Mouse (Mus musculus) retina, postnatal 1 day (tissue): Measurements from ENCODE around the gene Fkbp9.

ENCODE experiments used
- DNase-seq: peaks from one replicate; pipeline ENCODE4 v3.0.0-alpha.2; 2012

Gene Fkbp9

DNA sequence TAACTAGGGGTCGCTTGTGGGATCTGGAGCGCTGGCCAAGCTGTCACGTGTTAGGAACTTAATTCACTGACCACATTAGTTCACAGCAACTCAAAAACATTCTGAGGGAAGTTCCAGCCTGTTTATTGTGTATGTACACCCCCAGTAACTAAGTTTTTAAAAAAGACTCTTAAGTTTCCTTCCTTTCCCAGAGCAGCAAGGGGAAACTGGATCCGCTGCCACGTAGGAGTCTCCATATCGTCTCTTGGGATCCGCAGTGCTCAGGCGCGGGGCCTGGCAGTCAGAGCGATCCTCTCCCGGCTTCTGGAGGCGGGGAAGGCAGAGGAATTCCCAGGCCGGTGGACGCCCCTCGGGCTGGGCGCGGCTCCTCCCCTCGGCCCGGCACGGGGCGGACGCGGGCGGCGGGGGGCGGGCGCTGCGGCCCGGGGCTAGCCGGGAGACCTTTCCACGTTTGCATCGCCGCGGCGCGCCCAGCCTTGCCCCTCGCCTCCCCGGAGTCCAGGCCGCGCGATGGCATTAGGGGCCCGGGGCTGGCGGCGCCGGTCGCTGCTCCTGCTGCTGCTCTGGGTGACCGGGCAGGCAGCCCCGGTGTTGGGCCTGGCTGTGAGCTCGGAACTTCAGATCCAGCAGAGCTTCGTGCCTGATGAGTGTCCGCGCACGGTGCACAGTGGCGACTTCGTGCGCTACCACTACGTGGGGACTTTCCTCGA is at the start of gene Fkbp9:
Gene Fkbp9, plus strand, starts transcription at position 363 of the 710 bp plus-strand sequence.
- peak; percentile 87 for DNase-seq

DNA sequence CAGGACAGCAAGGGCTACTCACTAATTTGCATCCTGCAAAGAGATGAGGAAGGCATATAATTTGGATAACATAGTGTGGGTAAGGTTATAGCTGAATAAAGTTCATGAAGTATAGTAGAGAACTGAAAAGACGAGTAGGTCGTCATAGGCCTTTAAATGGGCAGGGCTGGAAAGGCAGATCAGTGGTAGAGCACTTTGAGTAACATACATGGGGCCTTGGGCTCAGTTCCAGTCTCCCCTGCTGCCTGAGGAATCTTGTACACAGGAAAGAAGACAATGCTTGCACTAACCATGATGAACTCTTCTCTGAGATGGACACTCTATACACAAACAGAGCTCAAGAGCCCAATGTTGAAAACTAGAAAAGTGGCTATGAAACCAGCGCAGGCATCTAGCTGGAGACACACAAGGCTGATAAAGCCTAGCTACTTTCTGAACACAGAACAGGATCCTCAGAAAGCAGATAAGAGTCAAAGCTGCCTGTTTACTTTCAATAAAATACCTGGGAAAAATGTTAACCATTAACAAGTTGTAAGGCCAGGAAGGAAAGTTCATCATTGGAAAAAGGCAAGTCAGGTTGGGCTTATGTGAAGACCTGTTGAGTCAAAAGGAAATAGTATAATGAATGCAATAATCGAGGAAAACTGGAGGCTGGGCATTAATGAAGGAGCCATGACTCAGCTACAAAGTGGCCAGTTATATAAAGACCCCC is 48.1 kb upstream of the Fkbp9 start:
- DNase-seq: no peak

DNA sequence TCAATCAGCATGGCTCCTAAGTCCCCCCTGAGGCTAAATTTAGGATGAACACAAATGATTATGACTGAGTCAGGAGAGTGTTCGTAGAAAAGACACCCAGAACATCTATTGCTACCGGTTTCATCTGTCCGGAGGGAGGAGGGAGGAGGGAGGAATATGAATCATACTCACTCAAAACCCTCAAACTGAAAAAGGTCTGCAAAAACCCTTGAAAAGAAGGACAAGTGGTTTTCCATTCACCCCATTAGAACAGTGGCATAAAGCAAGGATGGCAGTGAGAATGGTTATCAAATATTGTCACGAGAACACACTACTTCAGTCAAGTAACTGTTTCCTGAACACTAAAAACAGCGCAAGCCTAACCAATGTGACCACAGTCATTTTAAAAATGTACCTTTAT is 46.8 kb upstream of the Fkbp9 start:
- DNase-seq: no peak

DNA sequence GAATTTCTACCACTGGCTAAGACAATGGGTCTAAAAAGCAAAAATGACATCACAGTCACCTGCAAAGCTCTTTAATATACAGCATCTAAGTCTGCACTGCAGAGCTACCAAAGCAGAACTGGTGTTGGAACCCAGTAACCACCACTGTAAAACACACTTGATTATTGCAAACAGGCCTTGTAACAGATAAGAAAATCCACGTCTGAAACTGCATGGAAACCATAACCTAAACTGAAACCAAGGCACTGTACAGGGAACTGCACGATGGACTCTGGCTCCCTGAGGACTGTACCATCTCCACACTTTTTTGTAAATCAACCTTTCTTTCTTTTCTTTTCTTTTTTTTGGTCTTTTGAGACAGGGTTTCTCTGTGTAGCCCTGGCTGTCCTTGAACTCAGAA is 44.2 kb upstream of the Fkbp9 start:
- no peak for DNase-seq

DNA sequence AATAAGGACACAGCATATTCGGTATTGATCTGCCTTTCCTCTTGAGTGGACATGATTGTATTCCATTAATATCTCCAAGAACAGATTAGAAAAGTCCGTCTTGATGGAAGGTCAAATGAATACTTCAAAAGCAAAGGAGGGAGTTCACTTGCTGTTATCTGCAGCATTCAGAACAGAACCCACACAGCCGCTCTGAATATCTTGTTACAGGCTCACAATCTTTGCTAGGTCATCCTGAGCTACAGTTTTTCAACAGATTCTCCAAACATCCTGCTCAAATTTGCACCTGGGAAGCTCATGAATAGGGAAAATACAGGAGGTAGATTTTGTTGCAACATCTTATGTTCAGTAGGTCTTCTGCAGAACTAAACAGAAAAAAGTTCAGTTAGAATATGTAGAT is 42.5 kb upstream of the Fkbp9 start:
- DNase-seq: no peak

DNA sequence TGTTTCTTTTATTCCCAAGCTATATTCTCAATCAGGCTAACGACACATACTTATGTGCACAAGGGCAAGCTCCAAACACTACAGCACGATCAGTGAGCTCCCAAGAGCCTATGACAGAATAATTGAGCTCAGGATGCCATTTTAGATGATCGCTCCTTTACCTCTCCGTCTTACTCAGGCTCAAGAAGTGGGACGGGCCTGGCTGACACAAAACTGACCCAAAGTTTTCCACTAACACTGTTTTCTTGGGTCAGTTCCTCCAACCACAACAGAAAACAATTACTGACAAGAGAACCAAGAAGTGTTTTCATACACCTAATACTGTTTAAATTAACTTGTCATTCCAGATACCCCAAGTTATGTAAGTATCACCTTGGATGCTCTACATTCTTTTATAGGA is 37.0 kb upstream of the Fkbp9 start:
- DNase-seq: no peak

DNA sequence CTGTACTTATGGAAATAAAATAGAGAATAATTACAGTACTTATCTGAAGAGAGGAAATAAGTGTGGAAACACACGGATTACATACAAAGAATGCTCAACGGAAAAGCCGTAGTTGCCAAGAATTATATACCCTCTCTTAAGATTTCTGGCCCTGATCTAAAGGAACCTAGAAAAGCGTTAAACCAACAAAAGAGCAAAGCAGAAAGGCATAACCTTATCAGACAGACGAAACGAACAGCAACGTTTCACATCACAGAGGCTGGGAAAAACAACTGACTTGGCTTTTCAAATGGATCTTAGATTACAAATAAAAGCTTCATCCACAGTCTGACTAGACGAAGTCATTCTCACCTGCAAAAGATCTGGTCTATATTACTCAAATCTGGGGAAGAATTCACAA is 35.6 kb upstream of the Fkbp9 start:
- DNase-seq: no peak

DNA sequence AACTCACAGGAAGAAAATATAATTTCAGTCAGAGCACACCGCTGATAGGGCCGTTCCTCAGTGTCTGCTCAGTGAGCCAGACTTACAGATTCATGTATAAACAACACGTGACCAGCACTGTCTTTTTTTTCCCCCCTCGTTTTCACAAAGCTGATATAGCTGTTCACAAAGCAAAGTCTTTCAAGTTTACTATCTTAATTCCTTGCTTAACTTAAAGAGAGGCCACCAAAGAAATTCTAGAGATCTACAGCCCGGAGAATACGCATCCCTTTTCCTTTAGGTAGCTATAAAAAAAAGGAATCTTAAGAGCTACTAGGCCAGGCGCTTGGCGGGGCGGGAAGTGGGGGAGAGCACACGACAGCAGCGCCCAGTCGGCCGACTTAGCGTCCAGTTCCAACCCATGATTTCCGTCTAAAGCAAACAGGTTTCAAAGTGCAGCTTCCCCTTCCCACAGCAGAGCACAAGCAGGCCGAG is 35.2 kb upstream of the Fkbp9 start:
- peak; percentile 63 for DNase-seq

DNA sequence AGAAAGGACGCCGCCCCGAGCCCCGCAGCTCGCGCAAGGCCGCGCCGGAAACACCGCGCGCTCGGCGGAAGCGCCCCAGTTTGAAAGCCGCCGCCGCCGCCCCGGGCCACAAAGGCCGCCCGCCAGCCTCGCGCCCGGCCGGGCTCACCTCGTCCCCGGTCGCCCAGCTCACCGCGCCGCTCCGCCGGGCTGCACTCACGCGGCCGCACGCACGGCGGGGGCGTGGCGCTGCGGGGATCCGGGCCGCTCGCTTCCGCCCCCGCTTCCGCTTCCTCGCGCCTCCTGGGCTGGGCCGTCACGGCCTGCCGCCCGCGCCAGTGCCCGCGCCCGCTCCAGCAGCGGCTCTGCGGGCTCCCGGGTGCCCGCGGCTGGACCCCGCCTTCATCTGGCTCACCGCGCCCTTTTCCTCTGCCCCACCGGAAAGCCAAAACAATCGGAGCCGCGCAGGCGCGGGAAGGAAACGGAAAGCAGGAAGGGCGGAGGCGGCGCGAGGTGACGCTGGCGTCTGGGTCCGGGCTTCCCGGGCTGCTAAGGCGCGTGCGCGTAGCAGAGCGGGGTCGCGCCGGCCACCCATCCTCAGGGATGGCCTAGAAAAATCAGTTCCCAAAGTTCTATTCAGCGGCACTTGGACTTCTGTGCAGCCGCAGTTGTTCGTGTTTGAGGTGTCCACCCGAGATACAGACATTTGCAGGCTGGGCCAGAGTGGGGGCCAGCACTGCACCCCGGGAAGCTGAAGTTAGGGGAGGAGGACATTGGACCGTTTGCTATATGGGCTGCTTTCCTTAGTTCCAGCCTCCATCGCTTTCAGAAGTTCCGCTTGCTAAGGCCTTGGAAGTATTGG is 34.3 kb upstream of the Fkbp9 start, which contains the start of gene Kbtbd2:
Gene Kbtbd2, minus strand, starts transcription at position 503 of the 841 bp plus-strand sequence.
- peak; percentile 97 for DNase-seq

DNA sequence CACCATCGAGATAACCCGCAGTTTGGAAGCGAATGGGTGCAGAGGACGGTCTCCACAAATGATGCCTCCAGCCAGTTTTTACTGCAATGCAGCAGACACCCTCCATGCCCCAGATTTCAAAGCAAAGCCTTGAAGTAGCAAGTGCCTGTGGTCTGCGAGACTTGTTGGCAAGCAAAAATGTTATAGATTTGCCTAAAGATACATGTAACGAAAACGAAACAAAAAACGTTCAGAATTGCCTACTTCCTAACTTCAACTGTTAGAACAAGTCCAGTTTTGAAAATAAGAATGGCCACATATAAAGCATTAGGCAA is 33.8 kb upstream of the Fkbp9 start:
- DNase-seq: no peak

DNA sequence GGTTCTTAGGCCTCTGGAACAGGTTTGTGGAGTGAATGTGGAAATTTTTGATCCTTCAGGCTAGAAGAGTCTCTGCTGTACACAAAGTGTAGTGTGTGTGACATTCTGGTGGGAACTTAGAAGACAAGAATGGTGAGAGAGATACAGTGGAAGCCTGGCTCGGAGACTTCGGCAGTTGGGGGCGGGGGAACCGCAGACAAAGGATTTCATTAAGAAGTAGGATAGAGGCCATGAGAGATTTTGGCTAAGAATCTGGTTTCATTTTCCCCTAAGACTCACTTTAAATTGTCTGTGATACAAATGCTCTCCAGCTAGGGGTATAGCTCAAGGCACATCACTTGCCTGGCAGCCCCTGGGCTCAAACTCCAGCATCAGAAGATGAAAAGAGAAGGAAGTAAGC is 26.8 kb upstream of the Fkbp9 start:
- DNase-seq: no peak

DNA sequence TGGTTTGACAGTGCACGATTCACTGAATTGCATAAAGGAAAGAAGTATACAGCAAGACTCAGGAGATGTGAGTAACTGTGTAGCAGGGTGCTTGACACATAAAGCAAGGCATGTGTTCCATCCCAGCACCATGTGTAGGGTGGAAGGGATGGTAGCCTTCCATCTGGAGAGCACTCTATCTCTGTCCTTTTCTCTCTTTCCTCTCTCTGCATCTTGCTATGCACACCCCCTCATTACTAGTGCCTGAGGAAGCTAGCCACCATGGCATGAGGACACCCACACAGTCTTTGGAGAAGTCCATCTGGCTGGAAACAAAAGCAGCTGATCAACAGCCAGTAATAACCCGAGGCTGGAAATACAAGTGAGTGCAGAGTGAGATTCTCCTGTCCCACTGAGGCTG is 25.7 kb upstream of the Fkbp9 start:
- DNase-seq: no peak

DNA sequence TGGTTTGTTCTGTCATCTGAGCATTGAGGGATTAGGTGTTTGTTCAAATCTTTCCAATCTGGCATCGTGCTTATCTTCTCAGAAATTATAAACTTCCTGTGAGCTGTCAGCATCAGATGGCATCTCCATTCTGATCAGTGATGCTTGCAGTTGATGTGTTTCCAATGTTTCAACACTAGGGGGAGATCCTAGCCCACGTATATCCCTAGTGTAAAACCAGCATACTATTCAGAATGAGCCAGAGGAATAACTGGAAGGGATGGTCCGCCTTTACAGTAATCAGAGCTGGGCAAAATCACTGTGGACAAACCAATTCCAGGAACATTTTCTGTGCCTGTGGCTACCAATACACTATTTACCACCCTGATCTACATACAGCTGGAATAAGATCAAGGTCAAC is 23.2 kb upstream of the Fkbp9 start:
- peak; percentile 80 for DNase-seq

DNA sequence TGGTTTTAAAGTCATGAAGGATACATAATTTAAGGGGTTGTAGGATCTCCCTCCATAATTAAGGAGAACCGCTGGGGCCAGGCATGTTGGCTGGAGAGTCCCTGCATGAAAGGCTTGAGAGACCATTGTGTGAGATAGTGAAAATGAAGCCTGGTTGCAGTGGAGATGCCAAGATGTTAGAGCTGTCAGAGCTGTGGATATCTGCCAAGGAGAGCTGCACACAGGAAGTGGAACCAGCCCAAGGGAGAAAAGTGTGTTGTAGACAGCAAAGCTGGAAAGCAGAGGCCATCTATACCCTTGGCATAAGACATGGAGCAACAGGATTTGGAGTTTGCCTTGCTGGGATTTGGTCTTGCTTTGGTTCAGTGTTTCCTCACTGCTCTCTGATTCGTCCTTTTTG is 18.5 kb upstream of the Fkbp9 start:
- DNase-seq: no peak

DNA sequence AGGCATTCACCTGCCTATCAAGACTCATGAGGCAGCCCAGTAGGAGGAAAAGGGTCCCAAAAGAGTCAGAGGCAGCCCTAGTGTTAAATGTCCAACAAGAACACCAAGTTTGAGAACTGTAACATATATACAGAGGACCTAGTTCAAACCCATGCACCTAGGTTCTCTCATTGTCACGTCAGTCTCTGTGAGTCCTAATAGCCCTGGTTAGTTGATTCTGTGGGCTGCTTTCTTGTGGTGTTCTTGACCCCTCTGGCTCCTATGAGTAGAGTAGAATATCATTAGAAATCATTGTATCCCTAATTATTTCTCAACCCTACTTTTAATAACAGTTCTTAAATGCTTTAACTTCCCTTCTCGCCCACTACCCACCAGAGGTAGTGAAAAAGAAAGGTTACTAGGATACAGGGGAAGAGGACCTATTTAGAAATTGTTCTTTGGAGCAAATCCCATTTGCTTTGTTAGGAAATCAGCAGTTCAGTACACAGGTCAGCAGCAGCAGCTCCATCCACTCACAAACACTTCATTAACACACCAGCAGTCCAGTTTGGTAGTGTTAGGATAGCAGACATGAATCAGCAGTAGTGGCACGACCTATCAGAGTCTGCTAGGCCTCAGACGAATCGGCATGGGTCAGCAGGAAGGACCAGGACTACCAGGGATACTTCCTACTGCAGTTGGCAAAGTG is 13.3 kb upstream of the Fkbp9 start:
- DNase-seq: no peak

DNA sequence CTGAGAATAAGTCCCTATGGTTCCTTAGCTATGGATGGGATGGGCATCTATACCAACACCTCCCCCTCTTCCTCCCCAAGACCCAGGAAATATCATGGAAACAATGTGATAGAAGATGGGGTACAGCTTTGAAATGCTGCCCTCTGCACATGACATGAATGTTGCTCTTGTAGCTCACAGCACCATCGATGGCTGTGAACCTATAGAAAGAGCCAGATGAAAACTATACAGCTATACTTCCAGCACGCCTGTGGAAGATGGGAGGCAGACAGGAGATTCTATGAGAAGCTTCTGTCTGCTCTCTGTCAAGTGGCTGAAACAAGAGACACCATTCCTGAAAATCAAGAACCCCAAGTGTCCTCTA is 12.8 kb upstream of the Fkbp9 start:
- DNase-seq: no peak

DNA sequence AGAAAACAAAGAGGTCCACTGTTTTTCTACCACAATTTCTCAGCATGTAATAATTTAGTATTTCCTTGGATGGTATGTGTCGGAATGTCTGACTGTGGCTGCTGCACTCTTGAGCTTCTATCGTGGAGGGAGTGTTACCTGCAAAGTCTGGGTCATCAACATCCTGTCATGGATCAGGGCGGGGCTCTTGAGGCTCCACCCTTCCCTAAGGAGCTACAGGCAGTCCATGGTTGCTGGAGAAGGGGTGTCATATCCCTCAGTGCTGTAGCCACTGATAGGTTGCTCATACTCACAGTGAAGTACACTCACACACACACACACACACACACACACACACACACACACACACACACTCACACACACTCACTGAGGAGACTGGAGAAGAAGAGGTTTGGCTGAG is 6.2 kb upstream of the Fkbp9 start:
- no peak for DNase-seq

DNA sequence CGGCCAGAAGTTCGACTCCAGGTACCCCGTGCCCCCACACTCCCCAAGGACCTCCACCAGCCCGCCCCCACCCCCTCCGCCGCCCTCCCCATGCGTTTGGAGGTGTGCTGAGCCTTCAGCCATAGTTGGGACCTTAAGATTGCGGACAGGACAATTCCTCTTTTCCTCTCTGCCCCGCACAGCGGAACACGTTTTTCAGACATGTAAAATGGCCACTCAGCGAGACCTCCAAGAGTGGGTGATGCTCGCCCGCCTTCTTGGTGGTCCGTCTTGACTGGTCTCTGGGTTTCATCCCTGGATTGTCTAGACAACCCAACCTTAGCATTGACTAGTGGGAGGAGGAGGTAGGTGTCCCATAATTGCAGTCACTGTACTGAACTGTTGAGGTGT is 543 bp downstream of the Fkbp9 start:
- peak; percentile 41 for DNase-seq

DNA sequence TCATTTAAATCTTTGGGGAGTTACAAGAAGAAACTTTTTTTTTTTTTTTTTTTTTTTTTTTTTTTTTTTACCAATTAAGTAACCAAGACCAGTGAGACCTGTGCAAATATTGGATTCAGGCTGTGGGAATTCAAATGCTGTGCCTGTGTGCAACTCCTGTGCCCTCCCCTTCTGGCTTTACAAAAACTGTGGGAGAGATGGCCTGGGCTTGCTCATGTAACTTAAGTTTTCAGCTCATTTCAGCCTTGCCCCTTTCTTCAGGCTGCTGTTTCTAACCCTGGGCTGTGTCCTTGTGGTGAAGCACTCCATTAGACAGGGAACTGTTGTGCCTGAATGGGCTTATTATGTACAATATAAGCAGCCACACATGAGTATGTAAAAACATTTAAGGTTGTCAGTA is 971 bp downstream of the Fkbp9 start:
- no peak for DNase-seq

DNA sequence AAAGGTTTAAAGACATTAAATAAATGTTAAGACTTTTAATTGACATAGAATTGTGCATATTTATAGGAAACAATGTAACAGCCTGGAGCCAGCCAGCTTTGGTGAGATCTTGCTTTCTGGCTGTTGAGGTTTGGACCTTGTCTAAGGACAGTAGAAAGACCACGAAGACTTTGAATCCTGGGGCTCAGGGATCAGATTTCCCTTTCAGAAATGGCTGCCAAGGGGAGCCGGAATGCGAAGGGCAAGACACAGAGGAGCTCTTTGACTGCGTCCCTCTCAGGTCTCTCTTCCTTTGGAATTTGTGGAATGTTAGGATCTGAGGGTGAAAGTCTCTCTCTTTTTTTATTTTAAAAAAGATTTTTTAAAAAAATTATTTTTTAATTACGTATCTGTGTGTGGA is 2.9 kb downstream of the Fkbp9 start:
- no peak for DNase-seq

DNA sequence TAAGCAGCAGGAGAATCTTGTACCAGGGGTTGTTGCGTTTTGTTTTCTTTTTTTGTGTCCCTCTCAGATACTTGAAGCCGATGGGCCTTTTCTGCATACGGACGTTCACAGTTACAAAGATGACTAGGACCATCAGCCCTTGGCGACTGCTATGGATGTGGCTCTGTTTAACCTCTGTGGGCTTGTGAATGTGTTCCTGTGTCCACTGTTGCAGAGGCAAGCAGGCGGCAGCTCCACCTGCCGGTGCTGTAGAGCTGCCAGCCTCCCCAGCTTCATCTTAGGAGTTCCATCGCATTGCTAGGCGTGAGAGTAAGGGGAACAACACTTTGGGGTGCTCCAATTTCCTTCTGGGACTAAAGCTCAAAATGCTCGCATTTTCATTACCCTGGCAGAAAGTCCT is 3.7 kb downstream of the Fkbp9 start:
- DNase-seq: no peak

DNA sequence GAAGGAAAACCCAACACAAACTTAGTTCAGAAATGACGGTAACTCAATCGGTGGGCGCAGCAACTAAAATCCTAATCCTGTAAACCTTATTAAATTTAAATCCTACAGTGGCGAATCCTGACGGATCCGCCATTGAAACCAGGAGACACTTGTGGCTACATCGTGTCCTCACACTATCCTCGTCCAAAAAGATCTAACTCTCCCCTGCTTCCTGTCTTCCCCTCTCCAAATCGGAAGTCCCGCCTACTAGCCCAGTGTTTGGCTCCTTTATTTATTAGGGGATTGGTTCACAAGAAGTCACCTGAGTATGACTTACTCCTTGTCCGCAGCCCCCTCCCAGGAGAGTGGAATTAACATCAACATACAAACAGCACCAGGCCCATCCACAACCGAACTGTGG is 5.3 kb downstream of the Fkbp9 start:
- DNase-seq: no peak

DNA sequence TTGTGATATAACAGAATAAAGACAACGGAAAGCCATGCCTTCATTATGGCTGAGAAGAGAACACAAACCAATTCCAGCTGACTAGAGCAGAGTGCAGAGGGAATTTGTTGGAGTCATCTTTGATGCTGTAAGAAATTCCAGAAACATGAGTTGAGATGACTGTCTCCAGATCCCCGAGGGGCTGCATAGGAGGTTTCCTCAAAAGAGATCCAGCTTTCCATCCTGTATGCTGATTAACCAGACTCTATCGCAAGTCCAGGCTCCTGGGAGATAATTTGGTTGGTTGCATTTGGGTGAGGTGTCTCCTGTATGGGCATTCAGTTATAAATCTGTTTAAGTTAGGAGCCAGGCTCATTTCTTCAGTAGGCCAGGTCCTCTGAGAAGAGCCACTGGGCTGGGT is 5.8 kb downstream of the Fkbp9 start:
- DNase-seq: no peak
